Mouse (Mus musculus): ENCODE measurements around the gene Ang5. TPM values are rescaled to one million over a fixed set of nuclear protein-coding genes. Genes with fewer than 3 reads are reported as not detected.

Ang5 gene
- polyA plus RNA-seq, 1 experiment from 2014 or later: not detected

Other genes with a start within 250 kb of the Ang5 start
- gene Gm16506, start 229.6 kb upstream of the Ang5 start, polyA plus RNA-seq (2015; fragmentation: Nextera tagmentation; extraction: Ambion mirVana): not detected in 2 replicates
- gene Gm6526, start 209.2 kb upstream of the Ang5 start, polyA plus RNA-seq (2015; fragmentation: Nextera tagmentation; extraction: Ambion mirVana): not detected in 2 replicates
- gene Gm8180, start 172.3 kb upstream of the Ang5 start, polyA plus RNA-seq (2015; fragmentation: Nextera tagmentation; extraction: Ambion mirVana): not detected in 2 replicates
- not detected in 2 replicates for gene Ear1, start 81.6 kb upstream of the Ang5 start, polyA plus RNA-seq (2015; fragmentation: Nextera tagmentation; extraction: Ambion mirVana)
- not detected in 2 replicates for gene Ear10, start 33.5 kb upstream of the Ang5 start, polyA plus RNA-seq (2015; fragmentation: Nextera tagmentation; extraction: Ambion mirVana)
- 2.6 and 3.5 TPM in 2 replicates for gene Gm8113, start 31.7 kb upstream of the Ang5 start, polyA plus RNA-seq (2015; fragmentation: Nextera tagmentation; extraction: Ambion mirVana)
- not detected in 2 replicates for gene Ang6, start 45.2 kb downstream of the Ang5 start, polyA plus RNA-seq (2015; fragmentation: Nextera tagmentation; extraction: Ambion mirVana)
- 0.22 TPM in 2 replicates for gene Ear2, start 145.6 kb downstream of the Ang5 start, polyA plus RNA-seq (2015; fragmentation: Nextera tagmentation; extraction: Ambion mirVana)
- gene Gm3327, start 166.8 kb downstream of the Ang5 start, polyA plus RNA-seq (2015; fragmentation: Nextera tagmentation; extraction: Ambion mirVana): not detected in 2 replicates
- not detected in 2 replicates for gene Gm8212, start 240.6 kb downstream of the Ang5 start, polyA plus RNA-seq (2015; fragmentation: Nextera tagmentation; extraction: Ambion mirVana)

Measured in intestine, postnatal 0 days (tissue).